Mouse (Mus musculus) central nervous system, embryonic 18 days (tissue): ENCODE measurements around the gene Ppp3r1. TPM values are rescaled to one million over a fixed set of nuclear protein-coding genes. Genes with fewer than 3 reads are reported as not detected.

ENCODE experiments used
- polyA plus RNA-seq: library from polyadenylated mRNA; depleted of rRNA; stranded (reverse); fragments of >200 nt; gene quantifications from 2 replicates; pipeline ENCODE4 v1.2.3, GENCODE M21; 2012; rRNA removed

Gene Ppp3r1
- polyA plus RNA-seq: 154 TPM in 2 replicates

DNA sequence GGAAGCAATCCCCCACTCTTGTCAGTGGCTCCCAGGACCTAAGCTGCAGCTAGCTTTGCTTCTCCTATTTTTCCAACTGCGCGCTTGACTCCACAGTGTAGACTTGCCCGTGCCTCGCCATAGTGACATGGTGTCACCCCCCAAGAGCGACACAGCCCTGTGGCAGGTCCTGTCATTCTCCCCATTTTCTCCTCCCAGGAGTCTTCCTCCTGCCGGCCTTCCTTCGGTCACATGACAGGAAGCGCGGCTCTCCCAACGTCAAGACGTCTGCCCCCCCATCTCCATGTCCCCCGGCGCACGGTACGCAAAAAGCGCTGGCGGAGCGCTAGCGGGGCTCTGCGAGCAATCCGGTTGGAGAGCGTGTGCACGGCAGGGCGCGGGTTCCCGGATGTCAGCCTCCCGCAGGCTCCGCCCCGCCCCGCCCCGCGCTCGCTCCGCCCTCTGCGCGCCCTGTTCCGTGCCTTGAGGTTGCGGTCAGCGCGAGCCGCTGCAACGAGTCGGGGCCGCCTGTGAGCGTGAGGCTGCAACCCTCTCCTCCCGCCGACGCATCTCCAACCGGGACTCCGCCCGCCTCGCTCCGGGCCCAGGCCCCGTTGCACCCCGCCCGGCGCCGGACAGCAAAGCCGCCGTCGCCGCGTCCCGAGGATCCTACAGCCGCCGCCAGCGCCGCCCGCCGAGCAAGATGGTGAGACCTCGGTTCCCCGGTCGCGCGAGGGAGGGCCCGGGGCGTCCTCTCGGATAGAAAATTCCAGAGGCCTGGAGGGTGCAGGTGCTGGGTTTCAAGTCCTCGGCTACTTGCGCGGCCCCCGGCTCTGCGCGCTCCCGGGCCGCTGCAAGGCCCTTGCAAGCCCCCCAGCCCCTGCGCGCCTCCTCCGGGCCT is at the start of gene Ppp3r1:
TSS of gene Ppp3r1 (plus strand) at position 406 of the 880 bp plus-strand sequence.

DNA sequence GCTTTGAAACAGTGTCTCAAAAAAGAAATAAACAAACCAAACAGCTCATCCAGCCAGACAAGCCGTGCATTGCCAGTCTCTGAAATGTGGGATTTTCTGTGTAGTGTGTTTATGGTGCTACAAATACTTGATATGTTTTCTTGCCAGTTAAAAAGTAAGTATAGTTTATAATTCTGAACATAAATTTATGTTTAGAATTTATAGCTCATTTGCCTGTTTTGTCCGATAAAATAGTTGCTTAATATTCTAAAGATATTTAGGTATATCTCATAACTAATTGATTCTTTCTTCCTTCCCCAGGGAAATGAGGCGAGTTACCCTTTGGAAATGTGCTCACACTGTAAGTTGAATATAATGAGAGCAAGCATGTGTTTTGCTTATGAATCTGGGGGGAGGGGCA is 22.7 kb downstream of the Ppp3r1 start, which contains the start of gene Wdr92:
TSS of gene Wdr92 (plus strand) at position 301 of the 400 bp plus-strand sequence.

DNA sequence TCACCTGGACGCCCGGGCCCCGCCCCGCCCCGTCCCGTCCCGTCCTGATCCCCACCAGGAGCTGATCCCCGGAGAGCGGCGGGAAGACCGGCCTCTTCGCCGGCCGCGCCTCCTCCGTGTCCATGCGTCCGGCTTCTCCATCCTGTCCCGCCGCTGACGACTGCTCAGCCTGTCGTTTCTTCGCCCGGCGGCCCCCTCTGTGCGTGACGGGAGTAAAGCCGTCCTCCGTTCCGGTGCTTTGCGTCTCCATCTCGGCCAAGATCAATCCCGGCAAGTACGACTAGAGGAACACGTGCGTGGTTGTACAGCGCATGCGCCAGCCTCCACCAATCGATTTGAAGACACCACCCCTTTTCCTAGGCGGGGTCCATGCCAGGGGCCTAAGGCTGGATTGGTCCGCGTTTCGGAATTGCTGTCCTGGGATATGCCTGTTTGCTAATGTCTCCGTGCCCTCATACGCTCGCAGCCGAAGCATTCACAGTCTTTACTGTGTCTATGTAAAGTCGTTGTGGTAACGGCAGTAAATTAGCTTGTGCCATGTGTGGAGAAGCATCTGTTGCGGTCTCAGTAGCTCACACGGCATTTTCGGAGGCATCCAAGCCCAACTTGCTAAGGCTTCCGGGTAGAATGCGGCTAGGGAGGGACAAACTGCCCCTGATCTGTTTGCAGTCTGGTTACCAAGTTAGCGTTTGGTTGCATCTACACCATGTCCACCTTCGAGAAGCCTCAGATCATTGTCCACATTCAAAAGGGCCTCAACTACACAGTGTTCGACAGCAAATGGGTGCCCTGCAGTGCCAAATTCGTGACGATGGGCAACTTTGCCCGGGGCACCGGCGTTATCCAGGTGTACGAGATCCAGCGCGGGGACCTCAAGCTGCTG is 52.4 kb downstream of the Ppp3r1 start, which contains the start of gene Pno1:
TSS of gene Pno1 (minus strand) at position 311 of the 883 bp plus-strand sequence.

Other genes starting within 250 kb of the Ppp3r1 start
- gene Fbxo48, start 207.9 kb upstream of the Ppp3r1 start, polyA plus RNA-seq: 1.5 and 1.6 TPM in 2 replicates
- gene Cnrip1, start 107.7 kb upstream of the Ppp3r1 start, polyA plus RNA-seq: 219 and 220 TPM in 2 replicates
- gene Plek, start 106.9 kb upstream of the Ppp3r1 start, polyA plus RNA-seq: 4.1 and 4.4 TPM in 2 replicates
- 9.3 and 10.4 TPM in 2 replicates for gene Wdr92, start 22.8 kb downstream of the Ppp3r1 start, polyA plus RNA-seq
- gene Pno1, start 52.3 kb downstream of the Ppp3r1 start, polyA plus RNA-seq: 14.0 and 14.7 TPM in 2 replicates
- 96.4 and 101 TPM in 2 replicates for gene C1d, start 98.3 kb downstream of the Ppp3r1 start, polyA plus RNA-seq